Mouse (Mus musculus) heart, embryonic 10.5 days (tissue): ENCODE results near the gene Smad3. TPM values are rescaled to one million over a fixed set of nuclear protein-coding genes. Genes with fewer than 3 reads are reported as not detected.

ENCODE experiments used
- DNase-seq: peaks from one replicate; pipeline ENCODE4 v3.0.0-alpha.2; 2017; ENCODE audit warnings: low spot score
- H3K27ac ChIP-seq: fragments of 300-500 bp; sonication (generic); 2 replicates; pipeline ENCODE4 v1.5.1; 2016; ENCODE audit warnings: mild to moderate bottlenecking
- H3K27me3 ChIP-seq: fragments of 300-500 bp; sonication (generic); 2 replicates; pipeline ENCODE4 v1.6.1; 2016; ENCODE audit warnings: mild to moderate bottlenecking; ENCODE audit not compliant: poor library complexity, insufficient read depth, severe bottlenecking
- H3K36me3 ChIP-seq: fragments of 300-500 bp; sonication (generic); 2 replicates; pipeline ENCODE4 v1.6.1; 2016; ENCODE audit warnings: mild to moderate bottlenecking, moderate library complexity
- H3K4me1 ChIP-seq: fragments of 300-500 bp; sonication (generic); 2 replicates; pipeline ENCODE4 v1.6.1; 2016; ENCODE audit warnings: mild to moderate bottlenecking
- H3K4me3 ChIP-seq: fragments of 300-500 bp; sonication (generic); 2 replicates; pipeline ENCODE4 v1.5.1; 2016; ENCODE audit warnings: mild to moderate bottlenecking, moderate library complexity
- H3K9me3 ChIP-seq: fragments of 300-500 bp; sonication (generic); 2 replicates; pipeline ENCODE4 v1.6.1; 2016; ENCODE audit warnings: mild to moderate bottlenecking, moderate library complexity
- WGBS: fragments of 180-500 bp; shearing (Covaris S2); methylation state at CpG from one replicate; pipeline ENCODE4 v1.1.7; 2016; 5-methylcytosine and 5-hydroxymethylcytosine counted together
- polyA plus RNA-seq: library from polyadenylated mRNA; unstranded; fragments of >200 nt; fragmentation: Nextera tagmentation; extraction: Ambion mirVana; gene quantifications from 2 replicates; pipeline ENCODE4 v1.2.1, GENCODE M21; 2016

Smad3 gene
- polyA plus RNA-seq, 1 experiment from 2014 or later: 20.0 TPM

DNA sequence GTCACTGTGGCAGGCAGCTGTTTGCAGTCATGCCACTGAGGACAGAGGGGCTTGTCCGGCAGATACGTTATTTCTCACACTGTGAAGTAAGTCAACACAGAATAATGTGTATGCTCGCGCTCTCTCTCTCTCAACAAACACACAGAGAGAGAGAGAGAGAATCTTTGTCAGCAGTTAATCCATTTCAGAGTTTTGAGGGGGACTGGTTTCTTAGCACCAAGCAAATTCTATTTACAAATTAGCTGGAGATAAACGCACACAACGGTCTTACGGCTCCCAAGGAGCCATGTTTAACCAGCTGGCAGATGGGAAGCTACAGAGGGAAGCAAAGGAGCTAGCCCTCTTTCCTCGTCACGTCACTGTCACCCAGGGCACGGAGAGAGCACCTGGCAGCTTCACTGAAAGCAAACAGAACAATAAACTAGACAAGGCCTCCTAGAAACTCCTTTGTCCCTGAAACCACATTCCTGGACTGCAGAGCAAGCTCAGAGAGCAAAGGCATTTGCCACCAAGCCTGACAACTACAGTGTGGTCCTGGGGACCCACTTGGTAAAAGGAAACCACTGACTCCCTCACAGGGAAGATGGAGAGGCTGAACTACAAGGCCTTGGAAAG lies 7.3 kb downstream of the Smad3 start:
- peaks cover 98% of the 10 kb centered on the region for H3K4me1 ChIP-seq
- H3K27me3 ChIP-seq: no peaks in the 10 kb centered on the region
- no peaks in the 10 kb centered on the region for H3K9me3 ChIP-seq
- no peak for DNase-seq
- peak overlapping the region; percentile 80 for H3K27ac ChIP-seq
- WGBS: 48% methylated on average over 10 of the region's 10 CpGs
- no peak overlapping the region for H3K4me3 ChIP-seq
- 0 out of 2 replicates have a peak, but pooled peaks cover 3% of the 10 kb centered on the region for H3K36me3 ChIP-seq

DNA sequence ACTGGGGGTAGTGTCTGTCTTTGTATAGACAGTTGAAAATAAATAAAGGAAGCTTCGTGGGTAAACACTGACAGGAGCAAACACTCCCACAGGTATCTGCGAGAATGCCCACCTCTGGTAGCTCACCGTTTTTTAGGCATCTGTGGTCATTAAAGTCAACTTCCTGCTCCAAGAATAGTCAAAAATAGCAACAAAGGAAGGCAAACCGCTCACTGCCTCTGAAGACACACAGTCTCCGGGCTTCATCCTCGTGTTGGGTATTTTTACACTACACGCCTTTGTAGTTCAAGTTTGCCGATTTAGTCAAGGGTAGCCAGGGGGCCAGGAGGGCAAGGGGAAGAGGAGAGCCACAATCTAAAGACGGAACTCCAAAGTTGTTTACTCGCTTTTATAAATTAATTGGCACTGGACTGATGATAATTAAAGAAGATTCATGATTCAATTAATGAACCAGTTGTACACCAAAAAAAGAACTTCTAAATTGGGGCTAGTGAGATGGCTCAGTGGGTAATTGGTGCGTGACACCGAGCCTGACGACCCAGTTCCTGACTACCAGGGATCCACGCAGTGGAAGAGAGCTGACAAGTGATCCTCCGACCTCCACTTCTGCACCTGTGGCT lies 8.4 kb downstream of the Smad3 start:
- no peak for DNase-seq
- Histone ChIP-seq H3K27ac (peak overlapping the region; percentile 80), H3K36me3 (0 out of 2 replicates have a peak, but pooled peaks cover 3% of the 10 kb centered on the region), H3K4me1 (peaks cover 97% of the 10 kb centered on the region), H3K9me3 (no peaks in the 10 kb centered on the region), H3K4me3 (peak overlapping the region; percentile 19; the same call in 1 of the 2 replicates), H3K27me3 (no peaks in the 10 kb centered on the region)
- 33% methylated on average over 15 of the region's 15 CpGs for WGBS

DNA sequence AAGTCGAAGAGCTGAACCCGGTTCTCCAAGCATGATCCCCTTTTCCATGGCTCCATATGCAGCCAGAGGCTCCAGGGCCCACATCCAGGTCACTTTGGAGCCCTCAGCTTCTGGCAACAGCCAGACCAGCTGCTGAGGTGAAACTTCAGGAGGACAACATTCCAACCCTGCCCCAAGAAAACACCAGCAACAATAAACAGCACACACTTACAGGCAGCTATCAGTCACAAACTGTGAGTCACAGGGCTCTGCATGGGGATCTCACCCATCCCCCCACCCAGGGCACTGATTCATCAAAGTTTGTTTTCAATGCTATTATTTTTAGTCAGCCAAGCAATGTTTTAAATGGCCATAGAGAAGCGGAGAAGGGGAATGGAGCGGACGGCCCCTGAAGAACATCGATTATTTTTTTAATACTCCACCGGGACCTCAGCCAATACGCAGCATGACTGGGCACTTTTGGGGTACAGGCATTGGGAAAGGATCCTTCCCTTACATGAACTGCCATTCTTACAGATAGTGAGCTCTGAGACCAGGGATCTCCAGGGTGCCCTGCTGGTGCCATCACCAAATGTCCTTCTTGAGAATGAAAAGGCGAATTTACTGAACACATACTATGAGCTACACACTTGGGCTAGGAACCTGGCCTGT lies 10.0 kb downstream of the Smad3 start:
- 82% methylated on average over 9 of the region's 9 CpGs for WGBS

DNA sequence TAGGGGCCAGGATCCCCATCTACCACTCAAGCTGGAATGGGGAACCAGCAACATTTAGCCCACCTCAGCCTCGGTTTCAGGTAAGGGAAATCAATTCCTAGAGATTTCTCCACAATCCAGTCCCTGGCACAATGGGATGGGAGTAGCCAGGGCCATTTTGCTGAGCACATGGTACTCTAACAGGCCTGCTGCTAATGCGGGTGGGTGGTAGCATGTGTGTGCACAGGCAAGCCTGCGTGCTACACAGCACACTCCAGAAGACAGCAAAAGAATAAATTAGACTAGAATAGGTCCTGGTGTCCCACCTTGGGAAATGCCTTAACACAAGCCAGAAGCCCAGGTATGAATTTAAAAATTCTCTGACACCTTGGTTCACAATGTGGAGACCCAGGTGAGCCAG lies 10.8 kb downstream of the Smad3 start:
- 88% methylated on average over 3 of the region's 3 CpGs for WGBS
- Histone ChIP-seq H3K27me3 (no peaks in the 10 kb centered on the region), H3K4me3 (no peak overlapping the region), H3K36me3 (no peaks in the 10 kb centered on the region), H3K9me3 (no peaks in the 10 kb centered on the region), H3K27ac (peak overlapping the region; percentile 83), H3K4me1 (peaks cover 96% of the 10 kb centered on the region)
- DNase-seq: no peak

More for the DNA sequence above, 10.0 kb downstream of the Smad3 start:
- H3K27me3 ChIP-seq: no peaks in the 10 kb centered on the region
- peaks cover 96% of the 10 kb centered on the region for H3K4me1 ChIP-seq
- DNase-seq: no peak
- peak overlapping the region; percentile 59; the same call in 1 of the 2 replicates for H3K27ac ChIP-seq
- H3K36me3 ChIP-seq: no peaks in the 10 kb centered on the region
- no peaks in the 10 kb centered on the region for H3K9me3 ChIP-seq
- no peak overlapping the region for H3K4me3 ChIP-seq

DNA sequence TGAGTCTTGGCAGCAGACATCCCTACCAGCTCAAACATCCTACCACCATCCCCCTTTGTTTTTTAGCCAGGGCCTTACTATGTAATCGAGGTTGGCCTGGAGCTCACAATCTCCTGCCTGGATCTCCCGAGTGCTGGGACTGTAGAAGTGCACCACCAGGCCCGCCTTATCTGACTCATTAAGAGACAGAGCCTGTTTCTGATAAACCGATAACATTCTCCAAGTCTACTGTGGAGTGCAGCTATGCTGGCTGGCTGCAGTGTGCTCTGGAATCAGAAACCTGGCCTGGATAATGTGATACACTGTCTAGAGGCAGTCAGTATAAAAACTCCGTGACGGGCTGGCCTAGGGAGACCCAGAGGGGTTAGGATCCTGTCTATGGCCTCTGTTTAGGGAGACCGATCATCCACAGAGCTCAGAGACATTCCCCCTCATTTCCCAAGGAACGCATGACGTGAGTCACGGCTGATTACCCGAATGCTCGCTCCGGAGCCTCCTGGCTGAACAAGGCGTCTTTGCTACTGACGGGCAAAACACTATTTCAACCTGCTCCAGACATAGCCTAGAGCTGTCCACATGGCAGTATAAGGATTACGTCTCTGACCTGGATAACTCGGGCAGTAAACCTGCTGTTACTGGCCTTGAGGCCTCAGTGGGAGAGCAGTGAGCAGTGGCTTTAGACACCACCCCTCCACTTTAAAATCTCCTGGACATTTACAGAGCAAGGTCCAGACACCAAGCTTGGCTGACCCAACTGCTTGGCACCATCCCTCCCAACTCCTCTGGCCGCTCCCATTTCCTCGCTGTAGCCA lies 11.8 kb downstream of the Smad3 start:
- Histone ChIP-seq H3K4me1 (peaks cover 98% of the 10 kb centered on the region), H3K9me3 (no peaks in the 10 kb centered on the region), H3K27me3 (no peaks in the 10 kb centered on the region), H3K4me3 (peak overlapping the region; percentile 4; the same call in 1 of the 2 replicates), H3K27ac (peak overlapping the region; percentile 83), H3K36me3 (no peaks in the 10 kb centered on the region; the same call in 1 of the 2 replicates)
- no peak for DNase-seq
- 29% methylated on average over 19 of the region's 19 CpGs for WGBS

DNA sequence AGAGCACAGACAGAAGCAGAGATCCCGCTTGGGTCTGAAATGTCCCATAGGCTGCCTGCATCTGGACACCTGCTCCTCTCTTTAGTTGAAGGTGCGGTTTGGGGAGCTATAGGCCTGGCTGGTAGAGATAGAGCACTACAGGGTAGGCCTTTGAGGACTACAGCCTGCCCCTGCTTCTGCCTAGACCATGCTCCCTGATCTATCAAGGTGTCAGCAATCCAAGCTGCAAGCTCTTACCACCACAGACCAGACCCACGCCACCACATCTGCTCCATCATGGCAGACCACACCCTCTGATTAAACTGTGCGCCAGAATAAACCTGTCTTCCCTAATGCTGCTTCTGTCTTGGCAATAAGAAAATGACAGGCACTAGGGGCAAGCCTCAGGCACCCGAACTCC lies 13.2 kb downstream of the Smad3 start:
- no peaks in the 10 kb centered on the region for H3K27me3 ChIP-seq
- 85% methylated on average over 5 of the region's 5 CpGs for WGBS
- H3K36me3 ChIP-seq: peaks cover 7% of the 10 kb centered on the region
- H3K4me1 ChIP-seq: peaks cover 97% of the 10 kb centered on the region
- DNase-seq: no peak
- H3K27ac ChIP-seq: no peak overlapping the region; the same call in 1 of the 2 replicates
- H3K9me3 ChIP-seq: no peaks in the 10 kb centered on the region
- no peak overlapping the region for H3K4me3 ChIP-seq

DNA sequence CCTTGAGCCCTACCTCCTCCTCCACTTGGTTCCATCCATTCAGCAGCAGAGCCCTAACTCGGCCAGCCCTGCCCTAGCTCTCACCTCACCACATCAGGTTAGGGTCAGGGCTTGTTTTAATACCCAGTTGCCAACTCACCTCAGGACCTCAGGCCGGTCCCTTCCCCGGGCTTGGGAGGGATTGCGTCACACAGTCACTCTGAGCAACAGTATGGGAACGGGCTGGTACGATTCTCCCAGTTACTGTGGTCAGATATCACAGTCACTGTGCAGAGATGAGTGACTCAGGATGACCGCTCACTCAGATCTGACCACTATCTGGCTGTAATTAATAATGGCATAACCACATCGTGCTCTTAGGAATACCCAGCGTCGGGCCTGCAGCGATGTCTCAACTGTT lies 14.0 kb downstream of the Smad3 start:
- Histone ChIP-seq H3K36me3 (peaks cover 11% of the 10 kb centered on the region), H3K27me3 (no peaks in the 10 kb centered on the region), H3K9me3 (no peaks in the 10 kb centered on the region), H3K4me1 (peaks cover 97% of the 10 kb centered on the region), H3K27ac (peak overlapping the region; percentile 72; the same call in 1 of the 2 replicates), H3K4me3 (no peak overlapping the region)
- 85% methylated on average over 11 of the region's 11 CpGs for WGBS
- no peak for DNase-seq

DNA sequence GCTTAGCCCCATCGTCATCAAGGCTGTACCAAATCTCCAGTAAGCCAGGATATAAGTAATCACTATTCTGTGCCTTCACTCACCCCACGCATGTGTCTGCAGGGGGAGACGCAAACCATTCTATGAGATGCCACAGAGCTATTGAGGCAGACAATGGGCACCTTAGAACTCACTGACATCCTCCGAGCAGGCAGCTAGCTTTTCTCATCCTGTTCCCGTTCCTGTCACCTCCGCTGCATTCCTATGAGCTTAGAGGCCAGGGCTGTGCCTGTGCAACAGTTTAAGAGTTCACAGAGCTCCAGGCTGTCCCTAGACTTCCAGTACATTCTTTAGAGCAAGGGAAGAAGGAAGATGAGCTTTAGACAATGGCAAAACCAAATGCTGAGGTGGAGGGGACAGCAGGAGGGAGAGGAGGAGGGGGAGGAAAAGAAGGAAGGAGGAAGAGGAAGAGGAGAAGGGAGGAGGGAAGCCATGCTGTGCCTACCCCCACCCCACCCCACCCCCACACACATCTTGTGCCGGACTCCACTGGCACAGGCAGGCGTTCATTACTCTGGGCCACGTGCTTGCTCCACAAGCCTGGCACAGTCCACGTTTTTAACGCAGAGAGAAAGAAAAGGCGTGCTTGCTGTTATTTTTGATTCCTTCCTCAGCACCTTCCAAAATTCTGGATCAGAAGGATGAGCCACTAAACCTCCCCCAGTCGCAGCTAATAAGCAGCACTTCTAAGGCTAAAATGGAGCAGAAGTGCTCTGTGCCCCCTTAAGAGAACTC lies 14.7 kb downstream of the Smad3 start:
- Histone ChIP-seq H3K27ac (peak overlapping the region; percentile 72), H3K4me3 (peak overlapping the region; percentile 18; the same call in 1 of the 2 replicates), H3K4me1 (peaks cover 96% of the 10 kb centered on the region), H3K27me3 (no peaks in the 10 kb centered on the region), H3K9me3 (no peaks in the 10 kb centered on the region), H3K36me3 (peaks cover 11% of the 10 kb centered on the region)
- DNase-seq: no peak
- 46% methylated on average over 13 of the region's 13 CpGs for WGBS

DNA sequence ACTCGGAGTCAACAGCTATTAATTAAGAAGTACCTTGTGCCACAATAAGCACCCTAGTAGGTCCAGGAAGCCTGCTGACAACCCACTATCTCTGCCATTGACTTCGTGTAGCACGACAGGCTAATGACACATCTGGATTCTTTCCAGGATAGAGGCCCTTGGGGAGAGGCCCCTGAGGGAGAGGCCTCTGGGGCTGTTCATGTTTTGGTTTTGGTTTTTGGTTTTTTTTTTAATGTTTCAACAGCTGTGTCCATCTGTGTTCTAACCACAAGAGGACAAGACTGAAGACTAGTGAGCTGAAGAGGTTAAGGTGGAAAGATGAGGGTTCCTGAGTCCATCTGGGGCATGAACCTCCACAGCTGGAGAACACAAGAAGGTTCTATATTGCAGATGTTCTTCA lies 15.5 kb downstream of the Smad3 start:
- Histone ChIP-seq H3K4me1 (peaks cover 96% of the 10 kb centered on the region), H3K36me3 (peaks cover 11% of the 10 kb centered on the region)

DNA sequence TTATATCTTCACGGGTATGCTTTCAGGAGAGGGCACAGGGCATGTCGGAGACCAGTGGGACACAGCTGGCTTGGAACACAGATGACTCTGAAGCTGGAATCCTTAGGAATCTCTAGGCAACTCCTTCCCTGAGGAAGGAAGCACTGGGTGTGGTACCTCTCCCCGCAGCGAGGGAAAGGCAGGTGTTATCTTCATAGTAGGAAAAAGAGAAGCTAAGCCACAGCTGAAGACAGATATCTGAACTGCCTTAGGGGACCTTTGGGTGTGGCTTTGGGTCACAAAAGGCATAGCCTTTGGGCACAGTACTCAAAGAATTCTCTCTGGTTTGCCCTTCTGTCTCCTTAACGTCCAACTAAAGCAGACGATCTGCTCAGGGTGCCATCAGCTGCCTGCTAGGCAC lies 16.0 kb downstream of the Smad3 start:
- 47% methylated on average over 6 of the region's 6 CpGs for WGBS
- H3K27ac ChIP-seq: peak overlapping the region; percentile 60; the same call in 1 of the 2 replicates

More for the DNA sequence above, 15.5 kb downstream of the Smad3 start:
- Histone ChIP-seq H3K27ac (peak overlapping the region; percentile 72; the same call in 1 of the 2 replicates), H3K4me3 (0 out of 2 replicates have a peak overlapping the region, but pooled peaks have one; percentile 18), H3K27me3 (no peaks in the 10 kb centered on the region), H3K9me3 (no peaks in the 10 kb centered on the region)
- WGBS: 22% methylated on average over 3 of the region's 3 CpGs
- DNase-seq: no peak

DNA sequence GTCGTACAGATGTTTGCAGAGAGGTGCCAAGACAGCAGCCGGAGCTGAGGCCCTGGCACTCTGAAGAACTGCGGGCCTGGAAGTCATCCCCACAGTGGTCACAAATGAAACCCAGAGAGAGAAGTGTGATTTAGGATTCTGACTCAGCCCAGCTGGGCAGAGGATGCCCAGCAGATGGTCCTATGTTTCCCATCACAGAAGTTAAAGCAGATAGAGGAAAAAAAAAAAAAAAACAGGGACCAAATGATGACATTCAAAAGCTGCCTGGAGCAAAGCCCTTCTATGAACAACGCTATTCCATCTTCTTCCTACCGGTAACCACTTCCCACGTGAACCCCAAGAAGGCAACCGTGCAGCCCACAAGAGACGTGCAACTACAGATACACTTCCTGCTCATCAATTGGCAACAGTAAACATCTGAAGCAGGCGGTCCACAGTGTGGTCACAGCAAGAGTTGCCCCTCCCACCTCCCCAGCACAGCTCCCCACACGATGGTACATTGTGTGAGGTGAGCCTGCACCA lies 17.4 kb downstream of the Smad3 start:
- Histone ChIP-seq H3K27me3 (no peaks in the 10 kb centered on the region), H3K27ac (no peak overlapping the region), H3K36me3 (peaks cover 11% of the 10 kb centered on the region), H3K4me1 (peaks cover 96% of the 10 kb centered on the region), H3K4me3 (no peak overlapping the region), H3K9me3 (no peaks in the 10 kb centered on the region)
- DNase-seq: no peak
- 83% methylated on average over 10 of the region's 10 CpGs for WGBS

More for the DNA sequence above, 16.0 kb downstream of the Smad3 start:
- no peak for DNase-seq
- Histone ChIP-seq H3K9me3 (no peaks in the 10 kb centered on the region), H3K36me3 (peaks cover 11% of the 10 kb centered on the region), H3K27me3 (no peaks in the 10 kb centered on the region), H3K4me3 (no peak overlapping the region), H3K4me1 (peaks cover 96% of the 10 kb centered on the region)

DNA sequence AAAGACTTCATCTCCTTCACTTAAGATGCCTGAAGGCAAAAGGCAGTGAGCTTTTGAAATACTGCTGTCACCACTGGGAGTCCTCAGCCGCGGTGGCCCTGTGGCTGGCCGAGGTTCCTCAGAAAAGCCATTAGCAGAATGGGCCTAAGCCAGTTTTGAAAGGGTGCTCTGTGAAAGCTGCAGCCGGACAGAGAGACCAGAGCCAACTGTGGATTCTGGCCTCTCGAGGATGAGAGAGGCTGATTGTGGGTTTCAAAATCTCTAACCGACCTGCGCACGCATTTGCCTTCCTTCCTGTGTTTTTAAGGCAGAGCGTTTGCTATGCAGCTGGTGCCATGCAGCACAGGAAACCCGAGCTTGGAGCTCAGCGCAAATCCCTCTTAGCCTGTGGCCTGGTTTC lies 19.0 kb downstream of the Smad3 start:
- WGBS: 67% methylated on average over 11 of the region's 11 CpGs
- Histone ChIP-seq H3K27ac (peak overlapping the region; percentile 36; the same call in 1 of the 2 replicates), H3K4me3 (no peak overlapping the region), H3K36me3 (peaks cover 14% of the 10 kb centered on the region), H3K9me3 (no peaks in the 10 kb centered on the region), H3K27me3 (no peaks in the 10 kb centered on the region), H3K4me1 (peaks cover 98% of the 10 kb centered on the region)
- no peak for DNase-seq
